Mouse (Mus musculus) embryonic fibroblast, embryonic 13.5 days (primary cell): ENCODE data around the gene Raver2.

ENCODE experiments used
- CTCF ChIP-seq: IDR thresholded peaks from 2 replicates; pipeline ENCODE4 v1.5.1; 2011; ENCODE audit warnings: mild to moderate bottlenecking, control low read depth, low read length, moderate library complexity, borderline replicate concordance; ENCODE audit not compliant: insufficient read depth
- POLR2A ChIP-seq: IDR thresholded peaks from 2 replicates; pipeline ENCODE4 v1.6.1; 2011; ENCODE audit warnings: low read depth, mild to moderate bottlenecking, control low read depth, low read length, moderate library complexity

- TF ChIP-seq CTCF, result no peak
- TF ChIP-seq POLR2A, result no peak
Observed at GRCm38 (mm10) chr4:101194170-101194569, 125.4 kb downstream of the Raver2 start.
